Mouse (Mus musculus) heart, postnatal 14 days (tissue): Measurements from ENCODE around the gene 1700020D05Rik. TPM values are rescaled to one million over a fixed set of nuclear protein-coding genes. Genes with fewer than 3 reads are reported as not detected.

Source experiments
- DNase-seq, 2 experiments: peaks; one replicate each; pipeline ENCODE4 v3.0.0; 2021 to 2022
- intact Hi-C: fragments of 180-260 bp; cut with DNase I; formaldehyde crosslinking; loops from one replicate; pipeline ENCODE4 v1.15.1; 2025
- total RNA-seq, 2 experiments: library from RNA; stranded (reverse); gene quantifications; 2 replicates each; pipeline ENCODE4 v1.2.3; 2021

Gene 1700020D05Rik
- total RNA-seq, 2 experiments from 2014 or later = 0.93 to 1.2 TPM

DNA sequence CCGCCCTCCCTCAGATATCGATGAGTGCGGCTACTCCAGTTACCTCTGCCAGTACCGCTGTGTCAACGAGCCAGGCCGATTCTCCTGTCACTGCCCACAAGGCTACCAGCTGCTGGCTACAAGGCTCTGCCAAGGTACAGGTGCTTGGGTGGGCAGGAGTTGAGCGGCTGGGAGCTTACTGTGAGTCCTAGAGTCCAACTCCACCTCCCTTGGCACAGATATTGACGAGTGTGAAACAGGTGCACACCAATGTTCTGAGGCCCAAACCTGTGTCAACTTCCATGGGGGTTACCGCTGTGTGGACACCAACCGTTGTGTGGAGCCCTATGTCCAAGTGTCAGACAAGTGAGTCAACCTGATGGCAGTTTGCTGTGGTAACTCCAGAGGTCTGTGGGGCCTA is 23.6 kb downstream of the 1700020D05Rik start:
- no peak for DNase-seq
- intact Hi-C loops = no loop called here

GRCm38 (mm10) chr19:5477668-5478300 is 25.8 kb downstream of the 1700020D05Rik start:
- no peak for DNase-seq
- intact Hi-C loops = no loop called here

GRCm38 (mm10) chr19:5477004-5477667 is 26.5 kb downstream of the 1700020D05Rik start:
- intact Hi-C loops = no loop called here
- DNase-seq = no peak

DNA sequence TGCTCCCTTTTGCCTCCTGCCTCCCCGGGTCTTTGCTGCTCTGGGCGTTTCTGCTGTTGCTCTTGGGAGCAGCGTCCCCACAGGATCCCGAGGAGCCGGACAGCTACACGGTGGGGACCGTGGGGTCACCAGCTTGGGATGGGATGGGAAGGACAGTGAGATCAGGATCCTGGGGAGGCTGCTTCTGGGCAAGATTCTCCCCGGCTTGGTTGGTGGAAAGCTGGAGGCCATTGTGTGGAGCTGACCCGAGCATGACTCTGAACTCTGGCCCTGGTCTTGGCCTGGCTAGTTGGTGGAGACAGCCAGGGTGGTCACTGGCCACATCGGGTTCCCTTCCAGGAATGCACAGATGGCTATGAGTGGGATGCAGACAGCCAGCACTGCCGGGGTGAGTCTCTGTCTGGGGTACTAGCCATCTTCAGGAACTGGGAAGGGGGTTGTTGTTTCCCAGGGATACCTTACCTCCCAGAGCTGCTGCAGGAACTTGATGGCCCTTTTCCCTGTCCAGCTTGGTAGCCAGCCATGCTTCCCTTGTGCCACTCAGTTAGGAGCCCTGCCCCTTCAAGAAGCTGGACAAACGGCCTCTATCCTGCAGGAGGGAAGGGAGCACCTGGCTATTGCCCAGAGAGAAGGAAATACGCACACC is 28.4 kb downstream of the 1700020D05Rik start:
- intact Hi-C loops = no loop called here
- no peak for DNase-seq

- DNase-seq = peak; percentile 68 to 71
- intact Hi-C loops = no loop called here
These were observed 29.1 kb downstream of the 1700020D05Rik start for GRCm38 (mm10) chr19:5474281-5475068.

DNA sequence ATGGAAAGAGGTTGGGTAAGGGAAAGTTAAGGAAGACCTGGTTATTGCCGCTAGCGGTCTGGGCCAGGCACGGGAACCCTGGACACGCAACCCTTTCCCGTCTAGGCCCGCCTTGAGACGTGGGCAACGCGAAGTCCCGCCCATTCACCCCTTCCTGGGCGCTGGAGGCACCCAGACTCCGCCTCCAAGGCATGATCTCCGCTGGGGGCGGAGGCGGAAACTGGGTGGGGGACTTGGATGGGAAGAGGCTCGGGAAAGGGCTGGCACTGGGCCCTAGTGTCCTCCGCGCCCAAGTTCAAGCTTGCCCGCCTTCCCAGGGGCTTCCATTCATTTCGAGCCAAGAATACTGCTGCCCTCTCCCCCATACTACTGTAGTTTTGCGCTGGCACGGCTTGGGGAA is 29.9 kb downstream of the 1700020D05Rik start, which contains the start of gene Efemp2:
Efemp2 (plus strand) TSS at position 235 of the 400 bp plus-strand sequence.
- peak; percentile 82 to 84 for DNase-seq
- intact Hi-C loops = no loop called here

DNA sequence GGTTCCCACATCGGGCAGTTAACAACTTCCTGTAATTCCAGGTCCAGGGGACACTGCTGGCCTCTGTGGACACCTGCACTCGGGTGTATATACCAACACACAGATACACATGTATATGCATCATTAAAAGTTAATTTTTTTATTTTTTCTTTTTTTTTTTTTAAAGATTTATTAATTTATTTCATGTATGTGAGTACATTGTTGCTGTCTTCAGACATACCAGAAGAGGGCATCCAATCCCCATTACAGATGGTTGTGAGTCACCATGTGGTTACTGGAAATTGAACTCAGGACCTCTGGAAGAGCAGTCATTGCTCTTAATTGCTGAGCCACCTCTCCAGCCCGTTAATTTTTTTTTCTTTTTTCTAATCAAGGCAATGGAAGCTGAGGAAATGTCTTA is 30.7 kb downstream of the 1700020D05Rik start:
- intact Hi-C loops = no loop called here
- DNase-seq = no peak

- DNase-seq = no peak
- intact Hi-C loops = no loop called here
These were observed 31.7 kb downstream of the 1700020D05Rik start for GRCm38 (mm10) chr19:5471846-5472245.

GRCm38 (mm10) chr19:5468374-5468773 is 35.2 kb downstream of the 1700020D05Rik start, which contains the start of gene Ctsw:
Gene Ctsw, minus strand, starts transcription at chr19:5468507.
- intact Hi-C loops = no loop called here
- no peak for DNase-seq

DNA sequence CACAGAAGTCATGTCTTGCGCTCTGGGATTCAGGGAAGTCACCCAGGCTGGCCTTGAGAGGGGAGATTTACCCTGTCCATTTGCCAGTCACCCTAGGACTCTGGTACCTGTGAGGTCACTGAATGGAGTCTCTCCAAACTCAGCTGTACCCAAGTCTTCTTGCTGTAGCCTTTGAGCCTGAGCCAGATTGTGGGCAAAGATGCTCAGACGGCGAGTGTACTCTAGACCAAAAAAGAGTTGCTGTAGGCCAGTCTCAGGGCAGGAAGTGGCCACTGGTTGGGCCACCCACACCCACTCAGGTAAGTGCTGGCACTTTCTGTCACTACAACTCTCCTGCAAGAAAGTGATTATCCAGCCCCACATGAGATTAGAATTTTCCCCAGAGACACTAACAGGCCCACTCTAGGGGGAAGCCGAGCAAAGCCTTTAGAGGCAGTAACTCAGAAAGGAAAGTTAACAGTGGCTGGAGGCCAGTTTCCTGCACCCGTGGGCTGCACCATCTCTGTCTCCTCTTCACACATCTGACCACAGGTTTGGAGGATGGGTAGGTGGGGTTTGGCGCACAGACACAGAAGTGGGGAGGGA is 36.6 kb downstream of the 1700020D05Rik start:
- no peak for DNase-seq
- intact Hi-C loops = no loop called here

GRCm38 (mm10) chr19:5465037-5465436 is 38.5 kb downstream of the 1700020D05Rik start:
- DNase-seq = no peak
- intact Hi-C loops = no loop called here

DNA sequence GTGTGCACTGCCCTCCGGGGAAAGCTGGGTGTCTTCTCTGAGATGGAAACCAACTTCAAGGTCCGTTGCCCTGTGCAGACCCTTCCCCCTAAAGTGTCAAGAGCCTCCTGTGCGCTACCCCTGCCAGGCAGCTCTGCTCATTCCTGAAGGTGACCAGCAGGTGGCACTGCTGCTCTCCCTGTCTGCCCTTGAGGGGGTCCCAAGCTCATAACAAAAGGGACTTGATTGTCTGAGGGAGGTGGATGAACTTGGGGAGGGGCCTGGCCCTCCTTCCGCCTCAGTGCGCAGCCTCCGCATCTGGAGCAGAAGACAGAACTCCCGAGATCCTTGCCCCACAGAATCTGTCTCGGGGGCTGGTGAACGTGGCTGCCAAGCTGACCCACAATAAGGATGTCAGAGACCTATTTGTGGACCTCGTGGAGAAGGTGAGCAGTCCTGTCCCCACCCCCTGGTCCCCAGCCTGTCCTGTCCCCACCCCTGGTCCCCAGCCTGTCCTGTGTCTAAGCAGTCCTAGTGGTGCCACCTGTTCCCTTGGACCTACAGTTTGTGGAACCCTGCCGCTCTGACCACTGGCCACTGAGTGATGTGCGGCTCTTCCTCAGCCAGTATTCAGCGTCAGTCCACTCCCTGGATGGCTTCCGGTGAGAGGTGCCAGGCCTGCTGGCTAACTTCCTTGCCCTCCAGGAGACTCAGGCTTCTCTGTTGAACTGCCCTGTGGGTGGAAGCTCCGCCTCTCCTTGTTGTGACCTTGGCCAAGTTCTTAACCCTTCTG is 39.6 kb downstream of the 1700020D05Rik start:
- intact Hi-C loops = loop anchor here (2.0 kb wide), 1 partner anchor 23 kb away; no protein-coding TSS in a partner anchor
- peak; percentile 67 to 72 for DNase-seq

DNA sequence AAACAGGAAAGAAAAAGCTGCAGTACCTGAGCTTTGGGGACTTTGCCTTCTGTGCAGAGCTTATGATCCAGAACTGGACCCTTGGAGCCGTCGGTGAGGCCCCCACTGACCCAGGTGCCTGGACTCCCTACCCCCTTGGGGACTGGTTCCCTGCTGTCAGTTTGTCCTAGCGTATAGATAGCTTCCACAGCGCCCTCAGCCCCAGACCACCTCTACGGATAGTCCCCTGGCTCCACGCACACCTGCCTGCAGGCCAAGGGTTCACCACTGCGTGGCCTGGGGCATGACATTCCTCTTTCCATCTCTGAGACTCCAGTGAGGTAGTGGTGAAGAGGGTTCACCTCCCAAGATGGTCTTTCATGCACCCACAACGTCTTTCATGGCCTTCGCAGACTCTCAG is 40.4 kb downstream of the 1700020D05Rik start:
- peak in 1 of 2 experiments; percentile 1 for DNase-seq
- intact Hi-C loops = loop anchor here (2.0 kb wide), 1 partner anchor 24 kb away; no protein-coding TSS in a partner anchor

DNA sequence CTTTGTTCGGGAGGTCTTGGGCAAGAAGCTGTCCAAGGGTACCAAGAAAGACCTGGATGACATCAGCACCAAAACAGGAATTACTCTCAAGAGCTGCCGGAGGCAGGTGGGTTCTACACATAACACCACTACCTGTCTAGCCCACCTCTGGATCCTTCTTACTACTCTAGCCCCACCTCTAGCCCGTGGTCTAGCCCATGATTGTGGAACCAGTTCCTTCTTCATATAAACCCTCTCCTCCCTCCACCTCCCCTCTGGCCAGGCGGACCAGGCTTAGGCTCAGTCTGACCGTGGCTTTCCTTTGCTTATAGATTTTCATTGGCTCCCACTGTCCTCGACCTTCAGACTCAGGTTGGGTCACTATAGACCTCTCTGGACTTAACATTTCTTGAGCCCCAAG is 42.2 kb downstream of the 1700020D05Rik start:
- intact Hi-C loops = no loop called here
- DNase-seq = no peak

DNA sequence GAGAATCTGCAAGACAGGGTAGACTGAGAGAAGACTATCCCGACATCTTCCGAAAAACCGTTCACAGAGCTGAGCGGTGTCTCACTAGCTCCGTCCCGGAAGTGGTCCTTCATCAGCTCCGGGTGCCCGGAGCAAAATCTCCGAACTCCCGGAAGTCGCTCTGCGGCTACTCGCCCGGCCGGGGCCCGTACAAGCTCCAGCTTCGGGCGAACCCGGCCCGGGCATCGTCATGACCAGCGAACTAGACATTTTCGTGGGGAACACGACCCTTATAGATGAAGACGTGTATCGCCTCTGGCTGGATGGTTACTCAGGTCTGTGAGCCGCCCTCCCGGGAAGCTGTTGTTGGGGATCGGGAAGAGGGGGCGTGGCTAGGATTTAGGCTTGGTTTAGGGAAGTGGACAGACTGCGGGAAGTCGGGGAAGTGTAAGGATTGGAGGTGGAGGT is 43.1 kb downstream of the 1700020D05Rik start, which contains the start of gene Fibp:
Fibp (plus strand) TSS at position 151 of the 447 bp plus-strand sequence.
- DNase-seq = peak; percentile 85 to 95
- intact Hi-C loops = no loop called here

DNA sequence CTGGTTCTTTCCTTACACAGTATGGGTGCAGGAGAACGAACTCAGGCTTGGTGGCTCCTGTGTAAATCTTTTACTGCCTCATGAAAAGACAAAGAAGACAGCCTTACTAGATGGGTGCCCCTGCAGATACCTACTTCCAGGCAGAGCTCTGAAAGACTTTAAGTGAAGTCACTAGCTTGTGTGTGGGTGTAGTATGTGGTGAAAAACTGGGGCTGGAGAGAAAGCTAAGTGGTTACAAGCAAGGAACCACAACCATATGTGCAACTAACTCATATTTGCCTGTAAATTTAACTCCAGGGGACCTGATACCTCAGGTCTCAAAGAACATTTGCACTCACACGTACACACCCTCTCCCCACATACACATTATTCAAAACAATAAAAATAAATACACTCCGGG is 43.7 kb downstream of the 1700020D05Rik start:
- intact Hi-C loops = no loop called here
- DNase-seq = no peak

DNA sequence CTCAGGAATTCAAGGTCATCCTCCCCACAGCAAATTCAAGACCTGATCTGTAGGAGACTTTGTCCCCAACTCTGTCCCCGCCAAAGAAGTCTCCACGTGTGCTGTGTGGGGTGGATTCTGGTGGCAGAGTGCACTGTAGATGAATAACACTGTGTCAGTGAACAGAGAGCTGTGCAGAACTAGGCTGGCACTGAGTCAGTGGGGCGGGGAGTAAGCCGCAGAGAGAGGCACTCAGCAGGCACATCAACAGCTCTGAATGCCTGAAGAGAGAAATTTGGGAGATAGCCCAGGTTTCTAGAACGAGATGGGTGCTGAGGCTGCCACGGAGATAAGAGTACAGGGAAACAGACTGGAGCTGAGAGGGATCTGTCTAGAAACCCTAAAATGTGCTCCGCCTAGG is 44.6 kb downstream of the 1700020D05Rik start:
- DNase-seq = peak in 1 of 2 experiments; percentile 32
- intact Hi-C loops = no loop called here

- intact Hi-C loops = no loop called here
- DNase-seq = peak in 1 of 2 experiments; percentile 53
These were observed 45.7 kb downstream of the 1700020D05Rik start, which contains the start of gene Ccdc85b for GRCm38 (mm10) chr19:5457746-5458442. Gene Ccdc85b, minus strand, starts transcription at chr19:5457894.
